Mouse (Mus musculus): ENCODE measurements around the gene Baz1b. TPM values are rescaled to one million over a fixed set of nuclear protein-coding genes. Genes with fewer than 3 reads are reported as not detected.

Baz1b gene
- total RNA-seq (2021) = 10 to 100 TPM; 25.7 to 29.2 TPM
- long read RNA-seq, experiment 1, partial matches to known transcripts = 2 of 7 reads
- long read RNA-seq, experiment 1, other reads (novel, unspliced or antisense) = 5 of 7 reads
- long read RNA-seq, experiment 2, full-length matches to known transcripts = 1 of 5 reads
- long read RNA-seq, experiment 2, partial matches to known transcripts = 2 of 5 reads
- long read RNA-seq, experiment 2, other reads (novel, unspliced or antisense) = 2 of 5 reads

- DNase-seq = peak; percentile 99
Observed at GRCm38 (mm10) chr5:135186621-135187348, at the start of gene Baz1b. Baz1b (plus strand) TSS chr5:135187264.

- no peak for DNase-seq
Observed at GRCm38 (mm10) chr5:135139881-135140280, 47.2 kb upstream of the Baz1b start.

GRCm38 (mm10) chr5:135144469-135144868 is 42.6 kb upstream of the Baz1b start:
- DNase-seq = no peak

GRCm38 (mm10) chr5:135145532-135145931 is 41.5 kb upstream of the Baz1b start:
- no peak for DNase-seq

- no peak for DNase-seq
Observed at GRCm38 (mm10) chr5:135145955-135146354, 41.1 kb upstream of the Baz1b start.

GRCm38 (mm10) chr5:135148715-135149052 is 38.4 kb upstream of the Baz1b start:
- DNase-seq = no peak

GRCm38 (mm10) chr5:135149053-135149819 is 37.8 kb upstream of the Baz1b start, which contains the start of gene Tbl2:
Tbl2 (plus strand) TSS chr5:135149657.
- peak; percentile 99 for DNase-seq

GRCm38 (mm10) chr5:135149820-135150178 is 37.3 kb upstream of the Baz1b start:
- no peak for DNase-seq

- DNase-seq = no peak
Observed at GRCm38 (mm10) chr5:135156496-135156895, 30.6 kb upstream of the Baz1b start.

- peak; percentile 67 for DNase-seq
Observed at GRCm38 (mm10) chr5:135161221-135161620, 25.8 kb upstream of the Baz1b start.

GRCm38 (mm10) chr5:135161650-135162049 is 25.4 kb upstream of the Baz1b start:
- DNase-seq = no peak

- DNase-seq = no peak
Observed at GRCm38 (mm10) chr5:135162361-135162760, 24.7 kb upstream of the Baz1b start.

- DNase-seq = no peak
Observed at GRCm38 (mm10) chr5:135162821-135163220, 24.2 kb upstream of the Baz1b start.

- DNase-seq = no peak
Observed at GRCm38 (mm10) chr5:135166909-135167308, 20.2 kb upstream of the Baz1b start.

- no peak for DNase-seq
Observed at GRCm38 (mm10) chr5:135167469-135167868, 19.6 kb upstream of the Baz1b start.

- DNase-seq = peak; percentile 98
Observed at GRCm38 (mm10) chr5:135168063-135169062, 18.7 kb upstream of the Baz1b start, which contains the start of gene Bcl7b. Bcl7b (plus strand) TSS chr5:135168283.

- no peak for DNase-seq
Observed at GRCm38 (mm10) chr5:135169479-135169878, 17.6 kb upstream of the Baz1b start.

- DNase-seq = no peak
Observed at GRCm38 (mm10) chr5:135171688-135172220, 15.3 kb upstream of the Baz1b start.

- no peak for DNase-seq
Observed at GRCm38 (mm10) chr5:135172986-135173385, 14.1 kb upstream of the Baz1b start.

- no peak for DNase-seq
Observed at GRCm38 (mm10) chr5:135175086-135175485, 12.0 kb upstream of the Baz1b start.

- no peak for DNase-seq
Observed at GRCm38 (mm10) chr5:135178523-135178922, 8.5 kb upstream of the Baz1b start.
